In the genomic region with DNA sequence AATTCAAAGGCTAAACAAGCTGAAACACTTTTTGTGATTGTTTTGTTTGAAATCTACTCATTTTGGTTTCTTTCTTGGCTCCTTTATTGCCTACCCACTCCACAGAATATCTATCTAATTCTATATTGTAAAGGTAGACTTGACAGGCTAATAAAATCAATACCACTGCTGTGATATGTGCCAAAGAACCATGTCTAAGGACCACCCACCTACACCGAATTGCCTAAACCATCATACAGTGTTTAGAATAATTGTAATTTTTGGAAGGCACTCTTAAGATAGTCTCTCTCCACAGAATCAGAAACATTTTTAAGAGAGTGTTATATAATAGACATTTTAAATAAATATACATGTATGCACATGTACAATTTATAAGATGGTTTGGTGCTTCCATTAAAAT, we compare ENCODE assay signal across 21 mouse cellular contexts.
DNase-seq lines count a peak whose midpoint lies in the region; ATAC-seq and TF ChIP-seq lines count a peak whose summit lies in the region.
"Had no signal": no experiment of that assay in that cellular context is flagged by ENCODE, and none has a peak within 500 bp of the region (broad histone marks: within the 10 kb centered on the region; RNA-seq: fewer than 3 reads in every experiment).

No protein-coding gene starts in this region.

- H3K27ac ChIP-seq in forebrain, embryonic 12.5 days, result peak overlapping the region; percentile 46; the same call in 1 of the 2 replicates
- H3K27ac ChIP-seq in forebrain, embryonic 14.5 days (ENCODE audit: low read depth, low read length), result no peak overlapping the region
- no peak overlapping the region for H3K27ac ChIP-seq in hindbrain, embryonic 11.5 days (ENCODE audit: low read depth, low read length)
- H3K27ac ChIP-seq in hindbrain, postnatal 0 days, result no peak overlapping the region
- peak overlapping the region; percentile 81 for H3K27ac ChIP-seq in midbrain, embryonic 10.5 days (replicated peaks)
- no peak overlapping the region for H3K27ac ChIP-seq in midbrain, embryonic 14.5 days (replicated peaks; ENCODE audit: low read depth, low read length)
- H3K27ac ChIP-seq in midbrain, embryonic 12.5 days (replicated peaks), result no peak overlapping the region
- H3K27ac ChIP-seq in midbrain, embryonic 15.5 days, result no peak overlapping the region
- H3K27ac ChIP-seq: embryonic facial prominence, embryonic 13.5 days; embryonic facial prominence, embryonic 15.5 days; forebrain, embryonic 15.5 days had no signal

- no peak for DNase-seq in forebrain, embryonic 14.5 days (ENCODE audit: low spot score)
- peak; percentile 10 for DNase-seq in hindbrain, embryonic 11.5 days (ENCODE audit: low spot score)
- no peak for DNase-seq in hindbrain, postnatal 0 days (ENCODE audit: low spot score)
- no peak for DNase-seq in midbrain, embryonic 10.5 days (ENCODE audit: low spot score)
- no peak for DNase-seq in midbrain, embryonic 14.5 days
- DNase-seq: adrenal gland, adult 2 months; adrenal gland, postnatal 10 days; adrenal gland, postnatal 25 days; cerebellum, adult 11 months; cerebellum, adult 18-20 months; cerebellum, adult 8-10 months; cerebellum, adult 9-11 months; cerebellum, postnatal 14 days; cerebellum, postnatal 36 days had no signal

- H3K4me1 ChIP-seq in forebrain, embryonic 12.5 days, result peaks cover 15% of the 10 kb centered on the region
- H3K4me1 ChIP-seq in forebrain, embryonic 14.5 days (ENCODE audit: control insufficient read depth, insufficient read depth, low read length), result no peaks in the 10 kb centered on the region; the same call in 1 of the 2 replicates
- H3K4me1 ChIP-seq in hindbrain, embryonic 11.5 days (replicated peaks; ENCODE audit: control insufficient read depth, insufficient read depth, low read length), result no peaks in the 10 kb centered on the region
- H3K4me1 ChIP-seq in hindbrain, postnatal 0 days (ENCODE audit: insufficient read depth, low read length), result no peaks in the 10 kb centered on the region
- H3K4me1 ChIP-seq in midbrain, embryonic 10.5 days, result peaks cover 35% of the 10 kb centered on the region
- H3K4me1 ChIP-seq in midbrain, embryonic 14.5 days (ENCODE audit: control insufficient read depth, insufficient read depth, low read length), result no peaks in the 10 kb centered on the region
- peaks cover 15% of the 10 kb centered on the region for H3K4me1 ChIP-seq in midbrain, embryonic 12.5 days
- no peaks in the 10 kb centered on the region for H3K4me1 ChIP-seq in midbrain, embryonic 15.5 days
- H3K4me1 ChIP-seq: embryonic facial prominence, embryonic 13.5 days; embryonic facial prominence, embryonic 15.5 days had no signal

- H3K9ac ChIP-seq in forebrain, embryonic 12.5 days, result no peak overlapping the region
- H3K9ac ChIP-seq in forebrain, embryonic 14.5 days (ENCODE audit: low read length), result no peak overlapping the region
- no peak overlapping the region for H3K9ac ChIP-seq in hindbrain, embryonic 11.5 days (ENCODE audit: low read depth, low read length)
- no peak overlapping the region for H3K9ac ChIP-seq in hindbrain, postnatal 0 days (replicated peaks; ENCODE audit: low read length)
- H3K9ac ChIP-seq in midbrain, embryonic 14.5 days (replicated peaks; ENCODE audit: low read length), result no peak overlapping the region
- no peak overlapping the region for H3K9ac ChIP-seq in midbrain, embryonic 12.5 days (replicated peaks)
- no peak overlapping the region for H3K9ac ChIP-seq in midbrain, embryonic 15.5 days
- H3K9ac ChIP-seq: embryonic facial prominence, embryonic 13.5 days; embryonic facial prominence, embryonic 15.5 days; forebrain, embryonic 15.5 days had no signal

- TF ChIP-seq CTCF in hindbrain, postnatal 0 days (IDR thresholded peaks at IDR 0.05; ENCODE audit: low read depth), result no peak

- no peaks in the 10 kb centered on the region for H3K27me3 ChIP-seq in forebrain, embryonic 12.5 days
- H3K27me3 ChIP-seq in forebrain, embryonic 14.5 days (replicated peaks; ENCODE audit: control insufficient read depth, insufficient read depth, low read length), result no peaks in the 10 kb centered on the region
- no peaks in the 10 kb centered on the region for H3K27me3 ChIP-seq in hindbrain, embryonic 11.5 days (ENCODE audit: control insufficient read depth, insufficient read depth, low read length)
- H3K27me3 ChIP-seq in hindbrain, postnatal 0 days (ENCODE audit: insufficient read depth, low read length), result no peaks in the 10 kb centered on the region
- no peaks in the 10 kb centered on the region for H3K27me3 ChIP-seq in midbrain, embryonic 10.5 days (ENCODE audit: low read depth, poor library complexity, severe bottlenecking)
- no peaks in the 10 kb centered on the region for H3K27me3 ChIP-seq in midbrain, embryonic 14.5 days (ENCODE audit: control insufficient read depth, insufficient read depth, low read length)
- H3K27me3 ChIP-seq in midbrain, embryonic 12.5 days, result no peaks in the 10 kb centered on the region
- no peaks in the 10 kb centered on the region for H3K27me3 ChIP-seq in midbrain, embryonic 15.5 days (replicated peaks)
- H3K27me3 ChIP-seq: embryonic facial prominence, embryonic 13.5 days; embryonic facial prominence, embryonic 15.5 days; forebrain, embryonic 15.5 days had no signal

- no peak for ATAC-seq in forebrain, embryonic 12.5 days (ENCODE audit: low FRiP score)
- ATAC-seq in forebrain, embryonic 14.5 days, result no peak
- ATAC-seq in hindbrain, embryonic 11.5 days (ENCODE audit: low FRiP score), result no peak
- ATAC-seq in hindbrain, postnatal 0 days, result no peak
- no peak for ATAC-seq in midbrain, embryonic 14.5 days (ENCODE audit: low FRiP score, low TSS enrichment)
- ATAC-seq in midbrain, embryonic 12.5 days (ENCODE audit: low FRiP score, low read depth), result peak; percentile 52; the same call in 1 of the 2 replicates
- ATAC-seq in midbrain, embryonic 15.5 days (replicated peaks), result no peak
- ATAC-seq: forebrain, embryonic 15.5 days had no signal

- no peaks in the 10 kb centered on the region for H3K36me3 ChIP-seq in forebrain, embryonic 12.5 days (replicated peaks)
- H3K36me3 ChIP-seq in forebrain, embryonic 14.5 days (ENCODE audit: control insufficient read depth, insufficient read depth, low read length), result no peaks in the 10 kb centered on the region
- H3K36me3 ChIP-seq in hindbrain, embryonic 11.5 days (ENCODE audit: control insufficient read depth, insufficient read depth, low read length), result no peaks in the 10 kb centered on the region
- H3K36me3 ChIP-seq in hindbrain, postnatal 0 days (ENCODE audit: insufficient read depth, low read length), result no peaks in the 10 kb centered on the region
- no peaks in the 10 kb centered on the region for H3K36me3 ChIP-seq in midbrain, embryonic 10.5 days
- no peaks in the 10 kb centered on the region for H3K36me3 ChIP-seq in midbrain, embryonic 14.5 days (ENCODE audit: control insufficient read depth, insufficient read depth, low read length)
- no peaks in the 10 kb centered on the region for H3K36me3 ChIP-seq in midbrain, embryonic 12.5 days
- H3K36me3 ChIP-seq in midbrain, embryonic 15.5 days (replicated peaks), result no peaks in the 10 kb centered on the region
- H3K36me3 ChIP-seq: embryonic facial prominence, embryonic 13.5 days; embryonic facial prominence, embryonic 15.5 days; forebrain, embryonic 15.5 days had no signal

- no peaks in the 10 kb centered on the region for H3K9me3 ChIP-seq in forebrain, embryonic 12.5 days
- no peaks in the 10 kb centered on the region for H3K9me3 ChIP-seq in forebrain, embryonic 14.5 days (replicated peaks; ENCODE audit: control insufficient read depth, low read length)
- H3K9me3 ChIP-seq in hindbrain, embryonic 11.5 days (ENCODE audit: control insufficient read depth, low read length), result no peaks in the 10 kb centered on the region
- no peaks in the 10 kb centered on the region for H3K9me3 ChIP-seq in hindbrain, postnatal 0 days (ENCODE audit: low read length)
- no peaks in the 10 kb centered on the region for H3K9me3 ChIP-seq in midbrain, embryonic 10.5 days (replicated peaks)
- H3K9me3 ChIP-seq in midbrain, embryonic 14.5 days (ENCODE audit: control insufficient read depth, low read length), result no peaks in the 10 kb centered on the region
- H3K9me3 ChIP-seq in midbrain, embryonic 12.5 days, result no peaks in the 10 kb centered on the region
- no peaks in the 10 kb centered on the region for H3K9me3 ChIP-seq in midbrain, embryonic 15.5 days
- H3K9me3 ChIP-seq: embryonic facial prominence, embryonic 13.5 days; embryonic facial prominence, embryonic 15.5 days; forebrain, embryonic 15.5 days had no signal

- no peak overlapping the region for H3K4me2 ChIP-seq in forebrain, embryonic 12.5 days
- H3K4me2 ChIP-seq in forebrain, embryonic 14.5 days (ENCODE audit: low read length), result no peak overlapping the region
- no peak overlapping the region for H3K4me2 ChIP-seq in hindbrain, embryonic 11.5 days (replicated peaks; ENCODE audit: low read depth, low read length)
- no peak overlapping the region for H3K4me2 ChIP-seq in hindbrain, postnatal 0 days (ENCODE audit: low read depth, low read length)
- H3K4me2 ChIP-seq in midbrain, embryonic 14.5 days (ENCODE audit: low read length), result no peak overlapping the region
- no peak overlapping the region for H3K4me2 ChIP-seq in midbrain, embryonic 12.5 days (replicated peaks)
- no peak overlapping the region for H3K4me2 ChIP-seq in midbrain, embryonic 15.5 days
- H3K4me2 ChIP-seq: embryonic facial prominence, embryonic 13.5 days; embryonic facial prominence, embryonic 15.5 days; forebrain, embryonic 15.5 days had no signal

- 34% methylated on average over 1 of the region's 1 CpGs for WGBS in forebrain, embryonic 12.5 days
- 36% methylated on average over 1 of the region's 1 CpGs for WGBS in forebrain, embryonic 14.5 days
- 40% methylated on average over 1 of the region's 1 CpGs for WGBS in hindbrain, embryonic 11.5 days
- 42% methylated on average over 1 of the region's 1 CpGs for WGBS in hindbrain, postnatal 0 days
- 59% methylated on average over 1 of the region's 1 CpGs for WGBS in midbrain, embryonic 10.5 days
- WGBS in midbrain, embryonic 14.5 days, result 31% methylated on average over 1 of the region's 1 CpGs
- 39% methylated on average over 1 of the region's 1 CpGs for WGBS in midbrain, embryonic 12.5 days
- 47% methylated on average over 1 of the region's 1 CpGs for WGBS in midbrain, embryonic 15.5 days

- no peak overlapping the region for H3K4me3 ChIP-seq in forebrain, embryonic 12.5 days (replicated peaks)
- H3K4me3 ChIP-seq in forebrain, embryonic 14.5 days (ENCODE audit: low read depth, low read length), result no peak overlapping the region
- H3K4me3 ChIP-seq in hindbrain, embryonic 11.5 days (ENCODE audit: low read depth, low read length), result no peak overlapping the region
- H3K4me3 ChIP-seq in hindbrain, postnatal 0 days (ENCODE audit: low read length), result no peak overlapping the region
- no peak overlapping the region for H3K4me3 ChIP-seq in midbrain, embryonic 10.5 days
- H3K4me3 ChIP-seq in midbrain, embryonic 14.5 days (replicated peaks; ENCODE audit: low read depth, low read length), result no peak overlapping the region
- H3K4me3 ChIP-seq in midbrain, embryonic 12.5 days, result no peak overlapping the region
- H3K4me3 ChIP-seq in midbrain, embryonic 15.5 days, result no peak overlapping the region
- H3K4me3 ChIP-seq: embryonic facial prominence, embryonic 13.5 days; embryonic facial prominence, embryonic 15.5 days; erythroblast, embryonic 14.5 days; forebrain, embryonic 15.5 days had no signal

Comparison
In these comparisons a context has a peak if more than half of its experiments do, and no peak if none do; other contexts are left out.
1. H3K27ac ChIP-seq: peak in forebrain, embryonic 12.5 days (single experiment) and midbrain, embryonic 10.5 days (single experiment); none in forebrain, embryonic 14.5 days (single experiment), hindbrain, embryonic 11.5 days (single experiment), hindbrain, postnatal 0 days (single experiment), midbrain, embryonic 14.5 days (single experiment), midbrain, embryonic 12.5 days (single experiment) and midbrain, embryonic 15.5 days (single experiment).